Mouse (Mus musculus) gastrocnemius, postnatal 25 days (tissue): ENCODE measurements at regions not wholly inside any gene's neighbourhood (a gene's known extent, or its start where the extent isn't known, plus 50 kb on each side); places are given as distances from the start of the nearest gene placed in this dataset.
A peak's percentile ranks its signal among the peaks of the same experiment; 100 is the strongest.
"Not testable (repeated sequence)": the region's sequence is repeated elsewhere in the genome, so short reads cannot be mapped to it uniquely, and the experiment has no call there.

Experiments used
- DNase-seq: peaks from one replicate; pipeline ENCODE4 v3.0.0; 2022

- DNase-seq, result no peak
These were observed 50.9 kb upstream of the Hivep1 start for GRCm38 (mm10) chr13:42000966-42001365.

GRCm38 (mm10) chr13:41997883-41998282 is 53.9 kb upstream of the Hivep1 start:
- DNase-seq, result no peak

GRCm38 (mm10) chr13:41994126-41994525 is 57.7 kb upstream of the Hivep1 start:
- DNase-seq, result peak; percentile 9

- no peak for DNase-seq
These were observed 75.9 kb upstream of the Hivep1 start for GRCm38 (mm10) chr13:41975918-41976317.

- DNase-seq, result no peak
These were observed 88.9 kb upstream of the Hivep1 start for GRCm38 (mm10) chr13:41962915-41963314.

GRCm38 (mm10) chr13:41960960-41961359 is 90.9 kb upstream of the Hivep1 start:
- DNase-seq, result not testable (repeated sequence)

- peak; percentile 17 for DNase-seq
These were observed 93.9 kb upstream of the Hivep1 start for GRCm38 (mm10) chr13:41957932-41958331.

GRCm38 (mm10) chr13:41955884-41956283 is 95.9 kb upstream of the Hivep1 start:
- no peak for DNase-seq

GRCm38 (mm10) chr13:41955198-41955597 is 96.6 kb upstream of the Hivep1 start:
- no peak for DNase-seq

GRCm38 (mm10) chr13:41952453-41952852 is 99.4 kb upstream of the Hivep1 start:
- peak; percentile 36 for DNase-seq

GRCm38 (mm10) chr13:41948241-41948640 is 100.8 kb upstream of the Adtrp start:
- DNase-seq, result no peak

- DNase-seq, result no peak
These were observed 85.0 kb upstream of the Adtrp start for GRCm38 (mm10) chr13:41932313-41933100.

GRCm38 (mm10) chr13:41929768-41930167 is 82.3 kb upstream of the Adtrp start:
- DNase-seq, result no peak

- not testable (repeated sequence) for DNase-seq
These were observed 78.4 kb upstream of the Adtrp start for GRCm38 (mm10) chr13:41925851-41926250.

- no peak for DNase-seq
These were observed 77.7 kb upstream of the Adtrp start for GRCm38 (mm10) chr13:41925211-41925610.

- DNase-seq, result no peak
These were observed 73.7 kb upstream of the Adtrp start for GRCm38 (mm10) chr13:41921178-41921577.

- DNase-seq, result no peak
These were observed 71.0 kb upstream of the Adtrp start for GRCm38 (mm10) chr13:41918525-41918924.

- DNase-seq, result not testable (repeated sequence)
These were observed 68.3 kb upstream of the Adtrp start for GRCm38 (mm10) chr13:41915816-41916215.

- DNase-seq, result no peak
These were observed 63.3 kb upstream of the Adtrp start for GRCm38 (mm10) chr13:41910736-41911135.

GRCm38 (mm10) chr13:41910236-41910635 is 62.8 kb upstream of the Adtrp start:
- peak; percentile 18 for DNase-seq

- DNase-seq, result no peak
These were observed 59.5 kb upstream of the Adtrp start for GRCm38 (mm10) chr13:41907027-41907426.

GRCm38 (mm10) chr13:41903286-41903685 is 55.8 kb upstream of the Adtrp start:
- DNase-seq, result no peak

GRCm38 (mm10) chr13:41899837-41900463 is 52.5 kb upstream of the Adtrp start:
- DNase-seq, result no peak

- DNase-seq, result no peak
These were observed 51.8 kb upstream of the Adtrp start for GRCm38 (mm10) chr13:41899281-41899680.
